Mouse (Mus musculus) E14TG2a.4 (cell line): ENCODE data around the gene Ebf3.

Experiments
- H3K27me3 ChIP-seq: 2 replicates; pipeline ENCODE4 v1.6.1; 2014; ENCODE audit warnings: low read length, control low read depth; ENCODE audit not compliant: insufficient read depth
- H3K36me3 ChIP-seq: 2 replicates; pipeline ENCODE4 v1.6.1; 2014; ENCODE audit warnings: low read length, control low read depth; ENCODE audit not compliant: insufficient read depth
- H3K4me1 ChIP-seq: replicated peaks from 2 replicates; pipeline ENCODE4 v1.6.1; 2014; ENCODE audit warnings: low read depth, low read length, control low read depth
- H3K4me3 ChIP-seq: replicated peaks from 2 replicates; pipeline ENCODE4 v1.5.1; 2014; ENCODE audit warnings: mild to moderate bottlenecking, low read length
- H3K9me3 ChIP-seq: 2 replicates; pipeline ENCODE4 v1.6.1; 2014; ENCODE audit warnings: low read length, control low read depth
- CTCF ChIP-seq: conservative IDR thresholded peaks from 2 replicates; pipeline ENCODE4 v1.5.1; 2014; ENCODE audit warnings: low read length
- NANOG ChIP-seq: IDR thresholded peaks from 2 replicates; pipeline ENCODE4 v1.6.1; 2014; ENCODE audit warnings: borderline replicate concordance, low read length, mixed read lengths
- POU5F1 ChIP-seq: IDR thresholded peaks from 2 replicates; pipeline ENCODE4 v1.6.1; 2014; ENCODE audit warnings: low read length, borderline replicate concordance

The Ebf3 gene

DNA sequence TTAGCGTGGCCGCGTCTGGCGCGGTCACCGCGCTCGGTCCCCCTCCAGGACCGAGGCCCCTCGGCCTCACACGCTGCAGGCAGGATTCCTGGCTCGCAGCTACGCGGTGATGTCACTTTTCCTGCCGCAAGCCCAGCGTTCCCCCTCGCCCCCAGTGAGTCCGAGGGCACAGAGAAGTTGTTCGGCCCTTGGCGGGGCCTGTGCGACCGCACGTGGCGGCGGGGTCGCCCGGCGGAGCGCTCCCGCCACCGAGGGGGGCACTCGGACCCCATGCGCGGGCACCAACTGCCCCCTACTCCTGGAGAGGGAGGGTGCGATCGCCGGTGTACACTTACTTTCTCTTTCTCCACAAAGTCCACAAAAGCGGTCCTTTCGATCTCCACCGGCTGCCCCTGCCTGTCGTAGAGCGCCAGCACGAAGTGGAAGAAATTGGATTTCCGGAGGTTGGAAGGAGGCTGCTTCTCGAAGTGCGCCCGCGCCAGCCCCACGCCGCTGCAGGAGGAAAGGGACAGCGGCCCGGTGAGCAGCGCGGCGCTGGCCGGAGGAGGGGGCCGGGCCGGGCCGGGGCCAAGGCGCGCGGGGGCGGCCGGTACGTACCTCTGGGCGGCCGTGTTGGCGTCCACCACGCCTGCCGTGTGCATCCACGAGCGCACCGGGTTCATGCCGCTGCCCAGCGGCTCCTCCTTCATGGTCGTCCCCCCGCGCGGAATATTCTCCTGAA, 902 bp downstream of the Ebf3 start:
- no peaks in the 10 kb centered on the region for H3K36me3 ChIP-seq
- peaks cover 44% of the 10 kb centered on the region for H3K4me1 ChIP-seq
- TF ChIP-seq POU5F1, result no peak
- no peak for TF ChIP-seq NANOG
- no peak for TF ChIP-seq CTCF
- no peaks in the 10 kb centered on the region for H3K9me3 ChIP-seq
- peaks cover 95% of the 10 kb centered on the region for H3K27me3 ChIP-seq
- H3K4me3 ChIP-seq, result peak overlapping the region; percentile 74

DNA sequence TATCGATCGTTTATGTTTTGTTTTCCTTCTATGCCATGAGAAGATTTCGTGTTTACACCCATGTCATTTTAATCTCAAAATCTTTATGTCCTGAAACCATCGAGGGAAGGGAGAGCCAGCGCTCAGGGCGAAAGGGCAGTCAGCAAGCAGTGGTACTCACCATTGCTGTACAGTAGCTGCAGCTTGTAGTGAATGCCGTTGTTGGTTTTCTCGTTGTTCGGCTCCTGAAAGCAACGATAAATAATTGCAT, 1.4 kb downstream of the Ebf3 start:
- Histone ChIP-seq H3K4me3 (peak overlapping the region; percentile 74), H3K9me3 (no peaks in the 10 kb centered on the region), H3K36me3 (no peaks in the 10 kb centered on the region), H3K27me3 (peaks cover 94% of the 10 kb centered on the region), H3K4me1 (peaks cover 39% of the 10 kb centered on the region)
- no peak for TF ChIP-seq POU5F1
- TF ChIP-seq NANOG, result no peak
- no peak for TF ChIP-seq CTCF

DNA sequence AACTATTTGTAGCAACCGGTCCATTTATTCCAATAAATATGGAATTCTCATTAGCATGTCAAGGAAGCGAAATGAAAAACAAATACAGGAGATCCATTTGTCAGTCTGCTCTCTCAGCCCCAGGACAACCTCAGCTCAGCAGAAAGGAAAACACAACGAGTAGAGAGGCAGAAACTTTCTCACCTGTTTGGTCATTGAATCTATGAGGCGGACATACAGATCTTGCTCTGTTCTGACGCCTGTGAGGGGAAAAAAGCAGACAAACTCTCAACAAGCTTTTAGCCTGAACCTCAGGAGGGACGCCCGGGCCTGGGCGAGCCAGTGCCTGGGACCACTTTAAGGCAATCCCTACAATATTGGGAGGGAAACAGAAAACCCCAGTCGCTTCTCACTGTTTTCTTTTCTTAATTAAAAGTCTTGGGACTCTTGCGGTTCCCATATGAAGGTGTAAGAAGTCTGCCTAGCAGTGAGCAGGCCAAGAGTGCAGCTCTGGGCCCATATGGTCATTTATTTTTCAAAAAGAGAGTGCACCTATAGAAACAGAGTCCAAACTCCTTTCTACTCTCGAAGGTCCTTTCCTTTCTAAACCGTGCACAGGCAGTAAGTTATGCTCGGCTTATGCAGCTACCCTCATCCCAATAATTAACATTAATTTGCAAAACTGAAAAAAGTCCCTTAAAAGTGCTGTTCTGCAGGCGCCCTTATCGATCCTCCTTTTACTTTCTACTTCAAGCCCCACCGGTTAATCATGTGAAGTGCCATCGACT, 1.9 kb downstream of the Ebf3 start:
- TF ChIP-seq NANOG, result no peak
- TF ChIP-seq POU5F1, result no peak
- TF ChIP-seq CTCF, result no peak

DNA sequence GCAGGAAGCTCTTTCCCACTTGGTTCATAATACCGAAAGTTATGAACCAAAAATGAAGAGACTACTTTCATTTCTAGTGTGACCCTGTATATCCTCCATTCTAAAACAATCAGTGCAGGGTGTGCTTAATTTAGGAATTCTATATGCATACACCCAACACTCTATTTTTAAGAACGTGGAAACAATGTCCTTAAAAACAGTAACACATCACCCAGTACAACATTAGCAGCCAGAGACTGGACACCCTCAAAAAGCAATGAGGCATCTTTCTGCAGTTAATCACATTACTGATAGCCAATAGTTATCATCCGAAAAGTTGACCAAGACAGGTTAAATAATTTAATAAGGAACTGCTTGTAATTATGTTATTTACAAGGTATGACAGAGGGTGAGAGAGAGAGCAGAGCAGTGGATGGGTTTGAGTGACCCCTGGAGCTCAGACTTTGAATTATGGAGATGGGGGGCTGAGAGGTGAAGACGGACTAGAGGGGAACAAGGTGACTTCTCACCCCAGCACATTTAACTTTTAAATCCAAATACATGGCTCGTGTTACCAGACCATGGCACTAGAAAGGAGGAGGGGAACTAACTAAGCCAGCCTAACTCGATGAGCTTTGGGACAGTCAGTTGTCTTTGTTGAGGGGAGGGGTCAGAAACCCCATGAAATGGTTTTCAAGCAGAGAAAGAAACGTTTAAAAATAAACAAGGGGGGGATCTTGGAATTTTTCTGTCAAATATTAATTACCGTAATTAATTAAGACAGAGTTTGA, 2.7 kb downstream of the Ebf3 start:
- Histone ChIP-seq H3K27me3 (peaks cover 92% of the 10 kb centered on the region), H3K4me3 (no peak overlapping the region), H3K36me3 (no peaks in the 10 kb centered on the region), H3K9me3 (no peaks in the 10 kb centered on the region), H3K4me1 (peaks cover 27% of the 10 kb centered on the region)
- no peak for TF ChIP-seq NANOG
- no peak for TF ChIP-seq CTCF
- no peak for TF ChIP-seq POU5F1

More for the DNA sequence above, 1.9 kb downstream of the Ebf3 start:
- Histone ChIP-seq H3K9me3 (no peaks in the 10 kb centered on the region), H3K27me3 (peaks cover 92% of the 10 kb centered on the region), H3K4me1 (peaks cover 34% of the 10 kb centered on the region), H3K4me3 (0 out of 2 replicates have a peak overlapping the region, but pooled peaks have one; percentile 74), H3K36me3 (no peaks in the 10 kb centered on the region)

DNA sequence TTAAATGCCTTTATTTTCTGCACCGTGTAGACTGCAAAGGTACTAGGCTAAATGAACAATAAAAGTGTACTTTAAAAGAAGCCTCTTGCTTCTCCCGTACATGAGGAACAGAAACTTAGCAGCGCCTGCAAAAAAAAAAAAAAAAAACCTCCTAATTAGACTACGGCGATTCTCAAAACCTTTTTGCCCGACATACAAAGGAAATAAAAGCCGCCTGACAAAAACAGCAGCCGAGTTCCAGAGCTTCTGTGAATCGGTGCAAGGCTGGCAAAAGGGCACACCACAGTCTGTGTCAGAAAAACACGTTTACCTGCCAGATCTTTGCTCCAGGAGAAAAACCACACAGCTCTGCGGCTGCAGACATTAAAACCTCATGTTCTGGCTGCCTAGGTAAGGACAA, 3.4 kb downstream of the Ebf3 start:
- Histone ChIP-seq H3K4me1 (peaks cover 21% of the 10 kb centered on the region), H3K4me3 (no peak overlapping the region), H3K27me3 (peaks cover 91% of the 10 kb centered on the region), H3K9me3 (no peaks in the 10 kb centered on the region), H3K36me3 (no peaks in the 10 kb centered on the region)
- TF ChIP-seq NANOG (no peak), CTCF (no peak), POU5F1 (no peak)

DNA sequence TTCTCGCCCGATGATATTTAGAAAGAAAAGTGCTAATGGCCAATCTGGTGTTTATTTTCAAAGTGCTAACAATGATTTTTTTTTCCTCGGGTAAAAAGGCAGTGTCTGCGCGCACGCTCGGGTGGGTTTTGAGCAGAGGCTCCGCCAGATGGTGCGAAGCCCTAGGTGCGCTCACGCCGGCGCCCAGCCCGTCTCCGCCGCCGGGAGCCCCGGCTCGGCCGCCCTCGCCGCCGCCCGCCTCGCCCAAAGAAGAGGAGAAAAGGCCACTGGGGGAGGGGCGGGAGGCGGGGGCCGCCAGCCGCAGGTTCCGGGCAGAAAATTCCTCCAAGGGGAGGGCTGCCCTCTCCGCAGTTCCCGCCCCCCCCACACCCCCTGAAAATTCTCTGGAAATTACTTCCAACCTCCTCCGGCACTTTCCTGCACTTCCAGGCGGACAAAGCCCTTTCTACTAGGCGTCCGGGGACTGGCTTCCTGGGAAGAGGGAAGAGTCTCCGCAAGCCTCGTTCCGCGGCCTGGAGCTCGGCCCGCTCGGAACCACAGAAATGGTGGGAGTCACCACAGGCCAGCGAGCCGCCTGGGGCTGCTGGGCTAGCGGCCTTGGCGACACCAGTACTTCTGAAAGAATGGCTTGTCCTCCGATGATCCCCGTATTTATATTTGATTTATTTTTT, 4.0 kb downstream of the Ebf3 start:
- Histone ChIP-seq H3K27me3 (peaks cover 84% of the 10 kb centered on the region), H3K36me3 (no peaks in the 10 kb centered on the region), H3K4me3 (peak overlapping the region; percentile 72), H3K4me1 (peaks cover 21% of the 10 kb centered on the region), H3K9me3 (no peaks in the 10 kb centered on the region)
- TF ChIP-seq CTCF, result no peak
- no peak for TF ChIP-seq NANOG
- TF ChIP-seq POU5F1, result no peak

DNA sequence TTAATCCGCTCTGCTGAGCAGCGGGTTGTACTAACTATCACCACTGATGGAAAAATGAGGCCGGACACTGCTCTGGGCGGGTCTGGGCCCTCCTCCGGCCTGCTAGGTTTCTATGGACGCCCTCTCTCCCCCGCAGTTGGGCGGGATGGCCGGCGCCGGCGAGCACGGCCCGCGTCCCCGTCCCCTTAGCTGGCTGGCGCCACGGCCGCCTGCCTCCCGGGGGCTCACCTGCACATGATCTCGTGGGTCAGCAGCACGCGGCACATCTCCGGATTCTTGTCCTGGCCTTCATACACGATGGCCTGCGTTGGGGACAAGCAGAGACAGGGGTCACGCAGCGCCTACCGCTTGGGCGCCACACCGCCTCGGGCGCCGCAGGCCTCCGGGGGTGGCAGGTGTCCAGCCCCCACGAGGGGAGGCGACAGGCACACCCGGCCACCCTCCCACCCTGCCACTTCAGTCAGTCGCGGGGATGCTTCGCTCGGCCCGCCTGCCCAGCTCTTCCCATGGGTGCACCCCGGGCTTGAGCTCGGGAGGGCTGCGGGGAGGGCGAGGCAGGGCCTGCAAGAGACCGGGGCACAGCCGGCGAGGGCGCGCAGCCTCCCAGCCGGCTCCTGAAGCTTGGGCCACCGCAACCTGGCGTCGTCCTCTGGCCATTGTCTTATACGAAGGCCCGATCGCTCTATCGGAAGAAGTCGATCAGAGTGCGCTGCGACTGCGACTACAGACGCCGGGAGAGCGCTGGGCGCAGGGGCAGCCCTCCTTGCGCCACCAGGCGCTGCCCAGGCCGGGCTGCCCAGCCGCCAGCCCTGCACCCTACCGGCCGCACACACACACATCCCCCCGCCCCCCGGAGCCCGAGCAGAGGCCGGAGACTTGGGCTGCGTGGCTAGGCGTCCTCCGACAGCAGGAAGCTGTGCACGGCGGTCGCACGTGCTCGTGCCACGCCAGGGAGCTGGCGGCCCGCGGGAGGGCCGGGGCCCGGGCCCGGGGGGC, 4.9 kb downstream of the Ebf3 start:
- peak overlapping the region; percentile 72 for H3K4me3 ChIP-seq
- peaks cover 14% of the 10 kb centered on the region for H3K4me1 ChIP-seq
- no peak for TF ChIP-seq POU5F1
- no peak for TF ChIP-seq NANOG
- no peak for TF ChIP-seq CTCF
- H3K27me3 ChIP-seq, result peaks cover 81% of the 10 kb centered on the region
- no peaks in the 10 kb centered on the region for H3K9me3 ChIP-seq
- H3K36me3 ChIP-seq, result no peaks in the 10 kb centered on the region
